Mouse (Mus musculus) NIH3T3 (cell line): Measurements from ENCODE around the gene Znrf3.

Source experiments
- DNase-seq: peaks from one replicate; pipeline ENCODE4 v3.0.0-alpha.2; 2012; ENCODE audit warnings: low read depth

Znrf3 gene

GRCm38 (mm10) chr11:5271274-5272065 lies 173.2 kb downstream of the Znrf3 start:
- no peak for DNase-seq

- no peak for DNase-seq
Measured at GRCm38 (mm10) chr11:5269846-5270461, 174.7 kb downstream of the Znrf3 start.

GRCm38 (mm10) chr11:5265764-5266163 lies 178.9 kb downstream of the Znrf3 start:
- no peak for DNase-seq

- no peak for DNase-seq
Measured at GRCm38 (mm10) chr11:5263078-5263730, 181.4 kb downstream of the Znrf3 start.

GRCm38 (mm10) chr11:5261508-5262392 lies 182.9 kb downstream of the Znrf3 start, which contains the start of gene Kremen1:
TSS of gene Kremen1 (minus strand) at chr11:5261558.
- DNase-seq = peak; percentile 96

GRCm38 (mm10) chr11:5260942-5261459 lies 183.6 kb downstream of the Znrf3 start:
- peak; percentile 71 for DNase-seq

GRCm38 (mm10) chr11:5259944-5260598 lies 184.6 kb downstream of the Znrf3 start:
- no peak for DNase-seq

GRCm38 (mm10) chr11:5258036-5258435 lies 186.6 kb downstream of the Znrf3 start:
- DNase-seq = no peak

GRCm38 (mm10) chr11:5257151-5257862 lies 187.3 kb downstream of the Znrf3 start:
- peak; percentile 21 for DNase-seq

- DNase-seq = no peak
Measured at GRCm38 (mm10) chr11:5255509-5256014, 189.1 kb downstream of the Znrf3 start.

GRCm38 (mm10) chr11:5254016-5254415 lies 190.6 kb downstream of the Znrf3 start:
- DNase-seq = no peak

- no peak for DNase-seq
Measured at GRCm38 (mm10) chr11:5253528-5253927, 191.1 kb downstream of the Znrf3 start.

GRCm38 (mm10) chr11:5252727-5253126 lies 191.9 kb downstream of the Znrf3 start:
- no peak for DNase-seq

GRCm38 (mm10) chr11:5251112-5251511 lies 193.5 kb downstream of the Znrf3 start:
- no peak for DNase-seq

- no peak for DNase-seq
Measured at GRCm38 (mm10) chr11:5248200-5248599, 196.4 kb downstream of the Znrf3 start.

- DNase-seq = peak; percentile 83
Measured at GRCm38 (mm10) chr11:5245431-5245830, 199.2 kb downstream of the Znrf3 start.

GRCm38 (mm10) chr11:5244749-5245130 lies 199.9 kb downstream of the Znrf3 start:
- DNase-seq = peak; percentile 78

GRCm38 (mm10) chr11:5243812-5244748 lies 200.6 kb downstream of the Znrf3 start:
- peak; percentile 95 for DNase-seq

- DNase-seq = no peak
Measured at GRCm38 (mm10) chr11:5243208-5243607, 201.4 kb downstream of the Znrf3 start.
